Mouse (Mus musculus): Measurements from ENCODE around the gene AL607142.1.

The AL607142.1 gene

GRCm38 (mm10) chr4:120064696-120065095, at the start of gene AL607142.1:
Gene AL607142.1 (plus strand): TSS chr4:120064996.
- no peak for DNase-seq

GRCm38 (mm10) chr4:120018426-120018825, 46.4 kb upstream of the AL607142.1 start:
- DNase-seq: peak; percentile 28

- DNase-seq: no peak
Measured at GRCm38 (mm10) chr4:120022392-120022791, 42.4 kb upstream of the AL607142.1 start.

- DNase-seq: no peak
Measured at GRCm38 (mm10) chr4:120023221-120023840, 41.5 kb upstream of the AL607142.1 start.

GRCm38 (mm10) chr4:120024071-120024470, 40.7 kb upstream of the AL607142.1 start:
- DNase-seq: peak; percentile 53

- DNase-seq: no peak
Measured at GRCm38 (mm10) chr4:120027671-120028070, 37.1 kb upstream of the AL607142.1 start.

- DNase-seq: no peak
Measured at GRCm38 (mm10) chr4:120029937-120030336, 34.9 kb upstream of the AL607142.1 start.

- DNase-seq: peak; percentile 79
Measured at GRCm38 (mm10) chr4:120032320-120032983, 32.3 kb upstream of the AL607142.1 start.

GRCm38 (mm10) chr4:120032984-120033355, 31.8 kb upstream of the AL607142.1 start:
- no peak for DNase-seq

- no peak for DNase-seq
Measured at GRCm38 (mm10) chr4:120036294-120036693, 28.5 kb upstream of the AL607142.1 start.

- DNase-seq: no peak
Measured at GRCm38 (mm10) chr4:120037007-120037406, 27.8 kb upstream of the AL607142.1 start.

GRCm38 (mm10) chr4:120041520-120041919, 23.3 kb upstream of the AL607142.1 start:
- DNase-seq: no peak

- DNase-seq: no peak
Measured at GRCm38 (mm10) chr4:120042480-120042879, 22.3 kb upstream of the AL607142.1 start.

GRCm38 (mm10) chr4:120044612-120045011, 20.2 kb upstream of the AL607142.1 start:
- no peak for DNase-seq

GRCm38 (mm10) chr4:120045131-120045537, 19.7 kb upstream of the AL607142.1 start:
- DNase-seq: no peak

GRCm38 (mm10) chr4:120045871-120046270, 18.9 kb upstream of the AL607142.1 start:
- DNase-seq: no peak

GRCm38 (mm10) chr4:120047060-120047459, 17.7 kb upstream of the AL607142.1 start:
- no peak for DNase-seq

- no peak for DNase-seq
Measured at GRCm38 (mm10) chr4:120048274-120048673, 16.5 kb upstream of the AL607142.1 start.

- DNase-seq: no peak
Measured at GRCm38 (mm10) chr4:120049857-120050256, 14.9 kb upstream of the AL607142.1 start.

GRCm38 (mm10) chr4:120052481-120052880, 12.3 kb upstream of the AL607142.1 start:
- DNase-seq: no peak

- DNase-seq: no peak
Measured at GRCm38 (mm10) chr4:120053026-120054005, 11.5 kb upstream of the AL607142.1 start.

- peak; percentile 29 for DNase-seq
Measured at GRCm38 (mm10) chr4:120054145-120054544, 10.7 kb upstream of the AL607142.1 start.

GRCm38 (mm10) chr4:120056451-120056850, 8.3 kb upstream of the AL607142.1 start:
- DNase-seq: no peak
